Mouse (Mus musculus): ENCODE data around the gene Shroom1. TPM values are rescaled to one million over a fixed set of nuclear protein-coding genes. Genes with fewer than 3 reads are reported as not detected.
"Not testable (repeated sequence)": the region's sequence is repeated elsewhere in the genome, so short reads cannot be mapped to it uniquely, and the experiment has no call there.

Shroom1 gene
- total RNA-seq (2018; cell fraction: chromatin; rRNA removed) = not detected
- total RNA-seq (2018; cell fraction: cytosol; rRNA removed) = under 1 TPM in 1 of 26 experiments, not detected in 25; 0.06 TPM
- not detected for total RNA-seq (2018; cell fraction: nucleus; rRNA removed)
- not detected in 3 replicates for polyA plus RNA-seq (2018)

DNA sequence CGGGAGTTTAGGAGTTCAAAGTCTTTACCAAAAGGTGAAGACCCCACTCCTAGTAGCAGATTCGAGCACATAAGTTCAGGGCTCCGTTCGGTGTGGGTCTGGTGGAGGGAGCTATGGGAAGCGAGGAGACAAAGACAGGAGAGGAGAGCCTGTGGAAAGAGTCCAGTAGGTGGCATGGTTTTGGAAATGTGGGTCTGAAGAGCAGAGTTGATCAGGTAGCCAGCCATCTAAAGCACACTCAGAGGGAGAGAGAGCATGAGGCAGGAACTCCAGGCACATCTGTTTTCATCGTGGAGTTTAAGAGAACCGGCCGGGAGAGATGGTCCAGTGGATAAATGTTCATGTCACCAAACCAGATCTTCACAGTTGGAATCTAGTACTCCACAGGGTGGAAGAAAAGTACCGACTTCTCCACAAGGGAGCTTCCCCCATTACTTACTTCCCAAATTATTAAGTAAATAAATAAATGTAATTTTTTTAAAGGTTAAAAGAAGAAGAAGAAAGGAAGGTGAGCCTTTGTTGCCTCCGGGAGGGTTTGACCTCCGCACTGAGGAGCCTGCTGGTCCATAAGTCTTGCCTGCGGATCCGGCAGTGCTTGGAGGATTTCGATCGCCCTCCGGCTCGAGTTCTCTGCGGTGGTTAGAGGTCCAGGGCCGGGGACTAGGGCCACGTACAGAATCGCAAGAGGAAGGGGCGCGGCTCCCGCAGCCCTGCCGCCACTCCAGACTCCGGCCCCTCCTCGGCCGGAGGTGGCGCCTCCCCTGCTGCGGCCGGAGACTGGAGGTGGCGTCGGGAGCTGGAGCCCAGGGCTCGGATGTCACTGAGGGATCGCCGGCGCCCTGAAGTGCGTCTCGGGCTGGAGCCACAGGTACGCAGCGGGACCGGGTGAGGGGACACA, at the start of gene Shroom1, which contains the start of gene Gm10447:
TSS of gene Shroom1 (plus strand) at position 732 of the 898 bp plus-strand sequence.
TSS of gene Gm10447 (minus strand) at position 637 of the 898 bp plus-strand sequence.
- WGBS (ENCODE audit: missing documents) = 8% methylated on average over 42 of the region's 42 CpGs
- Histone ChIP-seq H3K79me2 (ENCODE audit: inconsistent target) (no peaks in the 10 kb centered on the region), H3K27ac (no peak within 1 kb of the TSS), H3K36me3 (ENCODE audit: inconsistent target) (no peaks in the 10 kb centered on the region), H3K4me3 (ENCODE audit: inconsistent target) (peak within 1 kb of the TSS; percentile 12; the same call in 1 of the 2 replicates)

- Histone ChIP-seq H3K36me3 (ENCODE audit: inconsistent target) (peaks cover 81% of the 10 kb centered on the region), H3K4me3 (ENCODE audit: inconsistent target) (no peak overlapping the region), H3K79me2 (ENCODE audit: inconsistent target) (no peaks in the 10 kb centered on the region), H3K27ac (no peak overlapping the region)
Measured at GRCm38 (mm10) chr11:53411738-53412137, 45.3 kb upstream of the Shroom1 start.

DNA sequence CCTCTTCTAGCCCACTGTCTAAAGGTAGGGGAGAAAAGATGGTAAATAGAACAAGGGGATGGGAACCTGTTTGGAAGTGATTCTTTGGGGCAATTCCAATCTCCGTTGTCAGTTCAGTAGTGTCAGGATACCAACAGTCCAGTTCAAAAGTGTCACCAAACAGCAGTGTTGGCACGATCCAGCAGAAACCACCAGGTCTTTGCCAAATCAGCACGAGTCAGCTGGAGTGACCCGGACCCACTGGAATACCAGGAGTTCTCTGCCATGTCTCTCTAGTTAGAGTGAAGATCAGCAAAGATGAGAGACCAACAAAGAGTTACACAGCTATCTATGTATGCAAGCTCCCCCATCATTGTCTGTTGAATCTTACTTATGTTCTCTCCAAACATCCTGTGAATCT, 43.1 kb upstream of the Shroom1 start:
- H3K36me3 ChIP-seq (ENCODE audit: inconsistent target) = peaks cover 83% of the 10 kb centered on the region
- no peak overlapping the region for H3K4me3 ChIP-seq (ENCODE audit: inconsistent target)
- no peak overlapping the region for H3K27ac ChIP-seq
- no peaks in the 10 kb centered on the region for H3K79me2 ChIP-seq (ENCODE audit: inconsistent target)
- 96% methylated on average over 4 of the region's 4 CpGs for WGBS (ENCODE audit: missing documents)

- H3K27ac ChIP-seq = no peak overlapping the region
- H3K36me3 ChIP-seq (ENCODE audit: inconsistent target) = peaks cover 68% of the 10 kb centered on the region
- H3K4me3 ChIP-seq (ENCODE audit: inconsistent target) = no peak overlapping the region
- H3K79me2 ChIP-seq (ENCODE audit: inconsistent target) = no peaks in the 10 kb centered on the region
Measured at GRCm38 (mm10) chr11:53418048-53418447, 39.0 kb upstream of the Shroom1 start.

DNA sequence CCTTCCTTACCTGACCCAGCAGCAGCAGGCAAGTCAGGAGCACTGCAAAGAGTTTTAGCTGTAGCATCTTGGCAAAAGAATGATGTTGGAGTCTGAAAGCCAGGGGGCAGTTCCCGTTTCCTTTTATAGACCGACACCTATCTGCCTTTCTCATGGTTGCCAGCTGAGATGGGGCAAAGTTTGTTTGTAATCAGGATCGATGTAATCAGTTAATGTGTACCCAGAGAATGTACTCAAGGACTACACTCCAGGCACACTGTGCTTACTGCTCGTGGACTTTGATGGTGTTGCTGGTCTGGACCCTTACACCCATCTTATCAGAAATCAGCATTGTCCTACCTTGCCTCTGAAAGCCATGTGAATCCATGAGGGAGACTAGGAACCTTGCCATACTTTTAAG, 34.0 kb upstream of the Shroom1 start, which contains the start of gene Leap2:
TSS of gene Leap2 (minus strand) at position 135 of the 400 bp plus-strand sequence.
- H3K4me3 ChIP-seq (ENCODE audit: inconsistent target) = no peak within 1 kb of the TSS
- H3K36me3 ChIP-seq (ENCODE audit: inconsistent target) = peaks cover 24% of the 10 kb centered on the region
- H3K27ac ChIP-seq = no peak within 1 kb of the TSS
- no peaks in the 10 kb centered on the region for H3K79me2 ChIP-seq (ENCODE audit: inconsistent target)
- WGBS (ENCODE audit: missing documents) = 85% methylated on average over 4 of the region's 4 CpGs

GRCm38 (mm10) chr11:53424826-53425225, 32.2 kb upstream of the Shroom1 start:
- Histone ChIP-seq H3K36me3 (ENCODE audit: inconsistent target) (peaks cover 17% of the 10 kb centered on the region), H3K79me2 (ENCODE audit: inconsistent target) (peaks cover 9% of the 10 kb centered on the region), H3K4me3 (ENCODE audit: inconsistent target) (no peak overlapping the region), H3K27ac (no peak overlapping the region)
- whole genome bisulfite sequencing (ENCODE audit: missing documents) = 68% methylated on average over 2 of the region's 2 CpGs

DNA sequence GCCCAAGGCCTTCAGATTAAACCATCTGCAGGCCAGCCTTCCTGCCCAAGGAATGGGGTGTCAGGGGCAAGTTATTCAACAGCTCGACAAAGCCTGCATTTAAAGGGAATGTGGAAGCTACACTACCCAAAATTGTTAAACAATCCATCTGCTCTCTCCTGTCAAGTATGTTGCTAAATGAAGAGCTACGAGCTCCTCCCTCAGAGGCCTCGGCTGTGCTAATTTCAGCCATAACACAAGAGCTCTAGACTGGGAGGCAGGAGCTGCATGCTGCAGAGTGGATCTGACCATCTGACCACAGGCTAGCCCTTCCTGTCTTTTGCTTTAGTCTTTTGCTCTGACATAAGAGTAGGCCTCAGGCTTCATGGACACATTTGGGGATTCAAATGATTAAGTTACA, 31.8 kb upstream of the Shroom1 start:
- Histone ChIP-seq H3K4me3 (ENCODE audit: inconsistent target) (no peak overlapping the region), H3K79me2 (ENCODE audit: inconsistent target) (peaks cover 13% of the 10 kb centered on the region), H3K27ac (no peak overlapping the region), H3K36me3 (ENCODE audit: inconsistent target) (peaks cover 14% of the 10 kb centered on the region)
- WGBS (ENCODE audit: missing documents) = 76% methylated on average over 3 of the region's 3 CpGs

- Histone ChIP-seq H3K36me3 (ENCODE audit: inconsistent target) (peaks cover 13% of the 10 kb centered on the region), H3K27ac (no peak overlapping the region), H3K79me2 (ENCODE audit: inconsistent target) (peaks cover 13% of the 10 kb centered on the region), H3K4me3 (ENCODE audit: inconsistent target) (no peak overlapping the region)
- 87% methylated on average over 6 of the region's 6 CpGs for WGBS (ENCODE audit: missing documents)
Measured at GRCm38 (mm10) chr11:53425711-53426255, 31.2 kb upstream of the Shroom1 start.

DNA sequence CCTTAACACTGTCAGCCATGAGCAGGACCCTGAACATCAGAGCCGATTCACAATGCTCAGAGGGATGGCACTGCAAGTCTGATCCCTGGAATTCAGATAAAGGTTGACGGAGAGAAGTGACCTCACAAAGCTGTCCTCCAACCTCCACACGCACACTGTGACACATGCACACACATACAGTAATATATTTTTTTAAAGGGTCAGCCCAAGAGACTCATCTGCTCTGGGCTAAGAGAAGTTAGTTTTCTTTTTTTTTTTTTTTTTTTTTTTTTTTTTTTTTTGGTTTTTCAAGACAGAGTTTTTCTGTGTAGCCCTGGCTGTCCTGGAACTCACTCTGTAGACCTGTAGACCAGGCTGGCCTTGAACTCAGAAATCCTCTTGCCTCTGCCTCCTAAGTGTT, 30.1 kb upstream of the Shroom1 start:
- 94% methylated on average over 3 of the region's 3 CpGs for WGBS (ENCODE audit: missing documents)
- Histone ChIP-seq H3K36me3 (ENCODE audit: inconsistent target) (peaks cover 13% of the 10 kb centered on the region), H3K79me2 (ENCODE audit: inconsistent target) (peaks cover 13% of the 10 kb centered on the region)
- H3K27ac ChIP-seq; H3K4me3 ChIP-seq (ENCODE audit: inconsistent target): not testable (repeated sequence)

DNA sequence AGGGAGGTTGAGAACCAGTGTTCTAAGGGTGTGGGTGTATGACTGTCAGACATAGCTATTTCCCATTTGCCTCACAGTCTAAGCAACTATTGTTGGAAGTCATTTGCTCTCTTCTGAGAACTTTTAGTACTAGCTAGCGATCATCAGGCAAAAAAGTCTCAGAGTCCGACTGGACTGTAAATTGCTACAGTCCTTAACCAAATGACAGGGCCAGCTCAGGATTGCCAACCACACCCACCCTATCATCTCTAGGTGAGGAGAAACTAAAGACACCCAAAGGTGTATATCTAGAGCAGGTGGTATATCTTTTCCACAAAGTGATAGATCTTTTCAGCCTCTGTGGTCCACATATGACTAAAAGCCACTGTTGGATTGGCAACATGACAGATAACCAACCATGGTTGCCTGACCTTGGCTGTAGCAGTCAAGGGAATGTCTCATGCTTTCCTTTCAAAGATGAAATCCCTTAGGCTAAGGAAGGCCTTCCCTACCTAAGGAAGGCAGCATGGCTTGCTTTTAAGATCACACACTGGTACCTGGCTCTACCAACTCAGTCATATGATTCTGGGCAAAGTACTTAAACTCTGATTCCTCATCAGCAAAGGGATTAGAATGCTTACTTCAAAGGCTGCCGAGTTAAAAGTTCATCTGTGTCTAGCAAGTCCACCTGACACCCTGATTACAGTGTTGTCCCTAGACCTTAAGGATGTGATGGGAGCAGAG, 28.9 kb upstream of the Shroom1 start:
- H3K79me2 ChIP-seq (ENCODE audit: inconsistent target) = peaks cover 13% of the 10 kb centered on the region
- 100% methylated on average over 3 of the region's 3 CpGs for WGBS (ENCODE audit: missing documents)
- H3K36me3 ChIP-seq (ENCODE audit: inconsistent target) = peaks cover 13% of the 10 kb centered on the region
- no peak overlapping the region for H3K4me3 ChIP-seq (ENCODE audit: inconsistent target)
- no peak overlapping the region for H3K27ac ChIP-seq

DNA sequence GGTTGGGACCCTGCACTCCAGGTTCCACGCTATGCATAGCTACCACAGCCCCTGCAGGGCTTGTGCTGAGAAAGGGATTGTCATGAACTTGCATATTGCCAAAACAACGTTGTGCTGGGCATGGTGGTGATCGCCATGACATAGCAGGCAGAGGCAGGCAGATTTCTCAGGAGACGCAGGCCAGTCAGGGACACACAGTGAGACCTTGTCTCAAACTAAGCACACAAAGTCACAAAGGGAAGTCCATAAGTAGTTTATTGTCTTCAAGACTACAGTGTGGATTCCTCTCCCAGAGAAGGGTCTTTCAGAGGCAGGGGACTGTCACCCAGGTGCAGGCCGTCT, 28.3 kb upstream of the Shroom1 start:
- 97% methylated on average over 5 of the region's 5 CpGs for WGBS (ENCODE audit: missing documents)
- H3K79me2 ChIP-seq (ENCODE audit: inconsistent target) = peaks cover 13% of the 10 kb centered on the region
- H3K27ac ChIP-seq = no peak overlapping the region
- no peak overlapping the region for H3K4me3 ChIP-seq (ENCODE audit: inconsistent target)
- H3K36me3 ChIP-seq (ENCODE audit: inconsistent target) = peaks cover 13% of the 10 kb centered on the region

DNA sequence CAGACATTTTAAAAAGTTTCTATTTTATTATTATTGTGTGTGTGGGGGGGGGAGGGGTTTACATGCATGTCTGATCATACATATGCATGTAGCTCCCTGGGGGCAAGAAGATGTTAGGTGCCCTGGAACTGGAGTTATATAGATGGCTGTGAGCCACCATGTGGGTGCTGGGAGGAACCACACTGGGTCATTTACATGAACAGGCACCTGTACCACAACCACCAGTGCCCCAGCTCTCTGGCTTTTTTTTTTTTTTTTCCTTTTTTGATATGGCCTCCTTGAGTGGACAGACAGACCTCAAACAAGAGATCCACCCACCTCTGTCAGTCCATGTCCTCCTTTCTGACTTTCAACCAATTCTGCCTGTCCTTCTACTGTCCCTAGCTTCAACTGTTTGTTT, 27.8 kb upstream of the Shroom1 start:
- Histone ChIP-seq H3K4me3 (ENCODE audit: inconsistent target) (peak overlapping the region; percentile 71; the same call in 1 of the 2 replicates), H3K79me2 (ENCODE audit: inconsistent target) (peaks cover 13% of the 10 kb centered on the region), H3K36me3 (ENCODE audit: inconsistent target) (peaks cover 13% of the 10 kb centered on the region), H3K27ac (peak overlapping the region; percentile 67)

- 1% methylated on average over 31 of the region's 34 CpGs for WGBS (ENCODE audit: missing documents)
- peak overlapping the region; percentile 71 for H3K4me3 ChIP-seq (ENCODE audit: inconsistent target)
- peaks cover 13% of the 10 kb centered on the region for H3K79me2 ChIP-seq (ENCODE audit: inconsistent target)
- H3K36me3 ChIP-seq (ENCODE audit: inconsistent target) = peaks cover 13% of the 10 kb centered on the region
- peak overlapping the region; percentile 67 for H3K27ac ChIP-seq
Measured at GRCm38 (mm10) chr11:53430300-53430669, 26.7 kb upstream of the Shroom1 start.

GRCm38 (mm10) chr11:53430670-53431346, 26.2 kb upstream of the Shroom1 start, which contains the start of the genes Uqcrq and Gdf9:
Gene Uqcrq, minus strand, starts transcription at chr11:53430831.
Gene Gdf9, plus strand, starts transcription at chr11:53431023.
- WGBS (ENCODE audit: missing documents) = under 1% methylated on average over 43 of the region's 44 CpGs
- Histone ChIP-seq H3K36me3 (ENCODE audit: inconsistent target) (peaks cover 13% of the 10 kb centered on the region), H3K79me2 (ENCODE audit: inconsistent target) (peaks cover 13% of the 10 kb centered on the region), H3K27ac (peak within 1 kb of the TSS; percentile 67), H3K4me3 (ENCODE audit: inconsistent target) (peak within 1 kb of the TSS; percentile 71)
